Mouse (Mus musculus): ENCODE measurements around the gene Atp6v1f.

DNA sequence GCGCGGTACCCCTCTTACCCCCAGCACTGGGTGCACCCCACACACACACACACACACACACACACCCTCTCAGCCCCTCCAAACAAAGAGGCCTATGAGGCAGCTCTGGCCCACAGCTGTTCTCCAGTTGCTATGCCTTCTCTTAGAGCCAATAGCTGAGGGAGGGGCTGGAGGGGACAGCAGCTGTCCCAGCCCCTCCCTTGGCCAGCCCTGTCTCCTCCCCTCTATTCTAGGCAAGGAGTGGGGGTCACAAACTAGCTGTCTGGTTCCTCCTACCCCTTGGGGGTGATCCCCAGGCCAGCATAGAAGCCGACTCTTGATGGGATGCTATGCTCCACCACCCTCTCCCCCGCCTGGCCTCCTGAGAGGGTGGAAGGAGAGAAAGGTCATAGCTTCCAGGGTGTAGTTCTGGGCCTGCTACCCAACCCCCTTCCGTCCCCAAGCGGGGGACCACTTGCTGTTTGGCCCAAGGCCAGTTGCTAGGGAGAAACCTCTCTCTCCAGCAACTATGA, 31.5 kb upstream of the Atp6v1f start:
- TF ChIP-seq CTCF (IDR thresholded peaks at IDR 0.05; ENCODE audit: borderline replicate concordance, control insufficient read depth, extremely low read depth, insufficient read depth, low read length, poor library complexity): no peak
- no peak for TF ChIP-seq POLR2A (IDR thresholded peaks at IDR 0.05; ENCODE audit: control insufficient read depth, extremely low read depth, insufficient read depth, low read length, poor library complexity)
